Mouse (Mus musculus): ENCODE measurements around the gene Ssbp3.

DNA sequence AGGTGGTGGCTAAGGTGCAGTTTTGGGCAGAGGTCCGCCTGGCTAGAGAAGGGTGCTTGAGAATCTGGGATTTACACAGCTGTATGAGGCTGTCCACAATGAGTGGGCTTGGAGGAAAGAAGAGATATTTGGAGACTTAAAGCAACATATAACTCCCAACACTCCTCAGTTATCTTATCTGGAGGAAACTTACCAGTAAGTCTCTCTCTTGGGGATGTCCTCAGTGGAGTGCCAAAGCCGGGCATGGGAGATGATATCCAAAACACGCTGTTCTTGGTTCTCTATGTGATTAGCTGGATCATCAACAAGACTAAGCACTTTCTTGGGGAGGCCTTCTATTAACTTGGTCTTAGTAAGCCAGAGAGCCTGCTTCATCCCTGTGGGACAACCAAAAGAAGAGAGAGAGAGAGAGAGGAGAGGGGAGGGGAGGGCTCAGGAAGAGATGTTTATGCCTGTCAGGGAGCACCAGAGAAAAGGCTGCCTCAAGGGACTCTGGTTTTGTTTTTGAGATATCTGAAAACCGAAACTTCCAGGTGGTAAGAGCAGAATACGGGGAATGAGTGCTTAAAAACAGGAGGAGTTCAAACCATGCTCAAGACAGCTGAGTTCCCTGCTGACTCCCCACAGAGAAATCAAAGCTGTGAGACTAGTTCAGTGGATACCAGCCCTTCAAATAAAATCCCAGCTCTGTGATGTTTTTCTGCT is 154.0 kb downstream of the Ssbp3 start:
- TF ChIP-seq CHD2 (IDR thresholded peaks at IDR 0.05; ENCODE audit: low read length) = no peak
- TF ChIP-seq TCF12 (IDR thresholded peaks at IDR 0.05; ENCODE audit: low read depth, low read length) = no peak
- no peak for TF ChIP-seq JUND (IDR thresholded peaks at IDR 0.05; ENCODE audit: low read depth, low read length)
- no peak for TF ChIP-seq CTCF (IDR thresholded peaks at IDR 0.05 in 2 of 3, conservative IDR thresholded peaks at IDR 0.05 in 1 of 3; ENCODE audit: control insufficient read depth in 1 of 3, insufficient read depth in 1 of 3, low read depth in 2 of 3, low read length in 3 of 3, poor library complexity in 1 of 3, severe bottlenecking in 1 of 3)
- no peak; the same call in 1 of the 2 replicates for TF ChIP-seq NELFE (IDR thresholded peaks at IDR 0.05; ENCODE audit: low read depth, low read length)
- no peak for TF ChIP-seq MAX (IDR thresholded peaks at IDR 0.05; ENCODE audit: low read length)
- TF ChIP-seq ZC3H11A (IDR thresholded peaks at IDR 0.05; ENCODE audit: low read depth, low read length) = no peak
- TF ChIP-seq SIN3A (IDR thresholded peaks at IDR 0.05; ENCODE audit: low read length) = 0 out of 2 replicates have a peak, but pooled peaks have one; percentile 26
- TF ChIP-seq MXI1 (IDR thresholded peaks at IDR 0.05; ENCODE audit: low read depth, low read length) = no peak
- no peak for TF ChIP-seq MAZ (IDR thresholded peaks at IDR 0.05; ENCODE audit: low read depth, low read length)

Measured in MEL (cell line).